24 mouse cellular contexts compared by ENCODE assay signal in genomic region chr3:99716381-99716780, GRCm38 (mm10).
"Had no signal": no experiment of that assay in that cellular context is flagged by ENCODE, and none has a peak within 500 bp of the region (broad histone marks: within the 10 kb centered on the region; RNA-seq: fewer than 3 reads in every experiment).

No protein-coding gene starts in this region.

- DNase-seq: gastrocnemius, adult 2 months; gastrocnemius, postnatal 10 days; gastrocnemius, postnatal 36 days; heart, adult 11 months; heart, adult 2 months; heart, postnatal 14 days; heart, postnatal 36 days; kidney, adult 11 months; kidney, adult 2 months; kidney, adult 9 months; kidney, postnatal 14 days; kidney, postnatal 36 days had no signal

- H3K9me3 ChIP-seq: heart, embryonic 13.5 days; heart, embryonic 15.5 days; hindbrain, embryonic 13.5 days; hindbrain, embryonic 15.5 days; kidney, embryonic 15.5 days; limb, embryonic 13.5 days; limb, embryonic 15.5 days; liver, embryonic 12.5 days had no signal

- H3K36me3 ChIP-seq: heart, embryonic 13.5 days; heart, embryonic 15.5 days; hindbrain, embryonic 13.5 days; hindbrain, embryonic 15.5 days; kidney, embryonic 15.5 days; limb, embryonic 13.5 days; limb, embryonic 15.5 days; liver, embryonic 12.5 days had no signal

- H3K27me3 ChIP-seq: heart, embryonic 13.5 days; heart, embryonic 15.5 days; hindbrain, embryonic 13.5 days; hindbrain, embryonic 15.5 days; kidney, embryonic 15.5 days; limb, embryonic 13.5 days; limb, embryonic 15.5 days; liver, embryonic 12.5 days had no signal

- H3K4me3 ChIP-seq: gastrocnemius, adult 2 months; heart, adult 2 months; heart, embryonic 13.5 days; heart, embryonic 15.5 days; hindbrain, embryonic 13.5 days; hindbrain, embryonic 15.5 days; kidney, embryonic 15.5 days; left cerebral cortex, adult 2 months; limb, embryonic 13.5 days; limb, embryonic 15.5 days; liver, embryonic 12.5 days had no signal

- H3K27ac ChIP-seq: gastrocnemius, adult 2 months; heart, adult 2 months; heart, embryonic 13.5 days; heart, embryonic 15.5 days; hindbrain, embryonic 13.5 days; hindbrain, embryonic 15.5 days; hindbrain, postnatal 0 days; kidney, embryonic 15.5 days; kidney, postnatal 0 days; left cerebral cortex, adult 2 months; limb, embryonic 13.5 days; limb, embryonic 15.5 days; liver, embryonic 12.5 days; liver, embryonic 14.5 days had no signal

- H3K4me1 ChIP-seq: heart, embryonic 13.5 days; heart, embryonic 15.5 days; hindbrain, embryonic 13.5 days; hindbrain, embryonic 15.5 days; kidney, embryonic 15.5 days; limb, embryonic 13.5 days; limb, embryonic 15.5 days; liver, embryonic 12.5 days had no signal
